Mouse (Mus musculus): ENCODE measurements at regions not wholly inside any gene's neighbourhood (a gene's known extent, or its start where the extent isn't known, plus 50 kb on each side); places are given as distances from the start of the nearest gene placed in this dataset.

- peak; percentile 66 to 75 for DNase-seq
Measured at GRCm38 (mm10) chr16:29838981-29839661, 225.1 kb upstream of the Hes1 start.

DNA sequence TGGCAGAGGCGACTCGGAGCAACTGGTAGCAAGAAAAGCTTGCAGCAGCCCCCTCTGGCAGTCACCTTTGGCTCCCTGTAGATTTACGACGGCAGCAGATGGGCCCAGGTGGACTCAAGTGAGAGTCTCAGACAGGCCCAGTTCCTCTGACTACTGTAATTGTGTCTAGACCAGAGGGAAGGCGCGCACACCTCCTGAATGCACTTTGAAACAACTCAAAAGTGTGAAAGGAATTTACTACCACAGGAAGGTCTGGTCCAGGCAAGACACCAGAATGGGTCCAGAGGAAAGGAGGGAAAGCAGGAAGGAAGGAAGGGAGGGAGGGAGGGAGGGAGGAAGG, 224.6 kb upstream of the Hes1 start:
- no peak for DNase-seq

DNA sequence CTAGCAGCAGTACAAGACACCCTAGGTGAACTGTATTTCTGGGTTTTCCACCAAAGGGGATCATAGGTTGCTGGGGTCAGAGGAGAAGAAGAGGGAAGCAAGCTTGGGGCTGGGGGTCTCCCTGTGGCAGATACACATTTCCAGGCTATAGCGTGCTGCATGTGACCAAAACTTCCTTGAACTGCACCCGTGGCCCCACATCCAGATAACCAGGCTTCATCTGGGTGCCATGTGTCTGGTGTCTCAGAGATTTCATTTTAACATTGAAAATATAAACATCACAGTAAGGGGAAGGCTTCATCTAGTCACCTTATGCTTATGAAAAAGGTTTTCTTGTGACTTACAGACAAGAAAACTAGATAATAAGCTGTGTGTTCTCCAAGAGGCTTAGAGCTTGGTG, 223.8 kb upstream of the Hes1 start:
- DNase-seq, result no peak

- DNase-seq, result no peak
Measured at GRCm38 (mm10) chr16:29841132-29841531, 223.1 kb upstream of the Hes1 start.

- no peak for DNase-seq
Measured at GRCm38 (mm10) chr16:29842071-29842470, 222.1 kb upstream of the Hes1 start.

DNA sequence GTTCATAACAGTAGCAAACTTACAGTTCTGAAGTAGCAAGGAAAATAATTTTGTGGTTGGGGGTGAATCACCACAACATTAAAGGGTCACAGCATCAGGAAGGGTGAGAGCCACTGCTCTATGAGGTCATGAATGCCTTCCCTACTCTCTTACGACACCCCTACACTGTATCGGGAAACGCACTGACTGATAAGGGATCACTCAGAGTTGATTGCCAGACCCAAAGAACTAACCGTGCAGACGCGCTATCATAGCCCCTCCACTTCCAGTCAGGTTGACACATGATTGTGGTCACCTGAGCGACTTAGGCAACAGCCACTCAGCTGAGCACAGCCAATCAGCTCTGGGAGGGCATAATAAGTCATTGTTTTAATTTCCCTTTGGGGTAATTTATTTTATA, 220.7 kb upstream of the Hes1 start:
- no peak for DNase-seq

- DNase-seq, result no peak
Measured at GRCm38 (mm10) chr16:29844706-29845596, 219.2 kb upstream of the Hes1 start.

DNA sequence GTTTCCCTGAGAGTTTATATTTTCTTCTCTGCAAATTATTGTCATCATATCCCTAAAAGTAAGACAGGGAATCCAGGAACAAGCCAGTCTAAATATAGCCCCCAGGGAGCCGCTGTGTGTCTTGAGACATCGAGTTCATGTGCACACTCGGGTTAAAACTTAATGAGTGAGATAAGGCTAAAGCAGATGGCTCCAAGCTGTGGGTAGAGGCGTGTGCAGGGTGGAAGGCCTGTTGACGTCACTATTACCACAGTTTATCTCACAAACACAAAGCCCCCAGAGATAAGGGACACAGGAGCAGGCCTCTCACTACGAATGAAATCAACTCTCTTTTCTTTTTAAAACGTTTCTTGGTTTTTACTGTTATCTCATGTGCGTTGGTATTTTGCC, 218.6 kb upstream of the Hes1 start:
- no peak for DNase-seq

GRCm38 (mm10) chr16:29847059-29847458, 217.1 kb upstream of the Hes1 start:
- DNase-seq, result no peak

DNA sequence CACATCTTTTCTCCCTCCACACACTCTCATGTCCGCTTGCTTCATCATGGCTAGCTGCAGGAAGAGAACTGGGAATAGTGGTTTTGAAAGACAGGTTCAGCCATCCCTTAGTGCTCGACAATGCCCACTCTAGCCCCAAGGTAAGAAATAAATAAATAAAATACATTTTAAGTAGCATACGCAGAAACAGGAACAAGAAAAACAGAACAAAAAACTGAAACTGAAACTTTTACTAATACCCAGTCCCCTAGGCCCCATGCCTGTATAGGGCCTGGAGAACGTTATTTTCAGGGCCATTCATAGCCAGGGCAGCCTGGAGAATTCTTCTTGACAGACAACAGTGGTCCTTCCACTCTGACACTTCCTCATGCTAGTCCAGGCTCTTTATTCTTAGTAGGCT, 216.4 kb upstream of the Hes1 start:
- DNase-seq, result no peak

DNA sequence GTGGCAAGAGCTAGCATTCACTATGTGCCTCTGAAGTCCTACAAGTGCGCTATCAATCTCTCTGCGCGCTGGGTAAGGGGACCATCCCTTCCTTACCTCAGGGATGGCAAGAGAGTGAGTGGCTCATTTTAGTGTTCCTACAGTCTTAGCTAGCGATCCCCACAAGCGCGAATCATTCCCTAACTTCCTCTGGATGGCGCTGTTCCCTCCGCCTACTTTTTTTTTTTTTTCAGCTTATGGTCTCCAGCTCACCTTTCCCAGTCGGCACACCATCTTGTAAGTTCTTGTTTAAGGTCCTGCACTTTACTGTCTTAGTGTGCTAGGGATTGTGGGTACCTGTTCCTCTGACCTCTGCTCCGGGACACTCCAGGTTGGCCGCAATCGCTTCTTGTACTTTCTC, 215.7 kb upstream of the Hes1 start:
- DNase-seq, result no peak

DNA sequence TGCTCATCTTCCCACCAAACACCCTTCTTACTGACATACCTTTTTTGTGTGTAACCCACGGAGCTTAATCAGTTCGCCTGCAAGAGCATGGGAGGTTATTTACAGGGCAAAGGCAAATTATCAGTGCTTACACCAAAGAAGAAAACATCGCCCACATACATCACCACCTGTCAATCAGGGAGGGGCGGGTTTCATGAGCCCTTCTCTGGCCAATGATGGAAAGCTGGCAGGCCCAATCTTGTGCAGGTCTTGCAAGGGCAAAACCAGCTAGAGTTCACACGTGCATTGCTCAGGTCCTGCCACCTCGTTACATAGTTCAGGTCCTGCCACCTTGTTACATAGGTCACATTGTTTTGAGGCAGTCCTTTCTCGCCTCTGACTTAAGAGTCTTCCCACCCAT, 214.7 kb upstream of the Hes1 start:
- no peak for DNase-seq

- no peak for DNase-seq
Measured at GRCm38 (mm10) chr16:29850616-29851015, 213.6 kb upstream of the Hes1 start.

DNA sequence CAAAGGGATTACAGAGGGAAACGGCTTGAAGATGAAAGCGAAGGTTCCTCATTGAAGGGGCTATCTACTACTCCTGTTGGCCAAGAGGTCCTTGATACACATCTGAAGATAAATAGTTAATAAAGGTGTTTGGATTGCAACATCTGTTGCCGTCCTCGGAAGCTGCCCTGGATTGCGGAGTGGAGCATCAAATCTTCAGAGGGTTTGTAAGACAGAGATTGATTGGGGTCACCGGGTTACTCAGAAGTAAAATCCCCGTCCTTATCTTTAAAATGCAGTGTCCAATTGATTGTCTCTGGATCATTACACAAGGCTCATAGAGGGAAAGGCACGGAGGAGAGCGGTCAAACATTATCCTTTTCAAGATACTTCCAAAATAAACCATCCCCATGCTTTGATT, 212.4 kb upstream of the Hes1 start:
- DNase-seq, result no peak

DNA sequence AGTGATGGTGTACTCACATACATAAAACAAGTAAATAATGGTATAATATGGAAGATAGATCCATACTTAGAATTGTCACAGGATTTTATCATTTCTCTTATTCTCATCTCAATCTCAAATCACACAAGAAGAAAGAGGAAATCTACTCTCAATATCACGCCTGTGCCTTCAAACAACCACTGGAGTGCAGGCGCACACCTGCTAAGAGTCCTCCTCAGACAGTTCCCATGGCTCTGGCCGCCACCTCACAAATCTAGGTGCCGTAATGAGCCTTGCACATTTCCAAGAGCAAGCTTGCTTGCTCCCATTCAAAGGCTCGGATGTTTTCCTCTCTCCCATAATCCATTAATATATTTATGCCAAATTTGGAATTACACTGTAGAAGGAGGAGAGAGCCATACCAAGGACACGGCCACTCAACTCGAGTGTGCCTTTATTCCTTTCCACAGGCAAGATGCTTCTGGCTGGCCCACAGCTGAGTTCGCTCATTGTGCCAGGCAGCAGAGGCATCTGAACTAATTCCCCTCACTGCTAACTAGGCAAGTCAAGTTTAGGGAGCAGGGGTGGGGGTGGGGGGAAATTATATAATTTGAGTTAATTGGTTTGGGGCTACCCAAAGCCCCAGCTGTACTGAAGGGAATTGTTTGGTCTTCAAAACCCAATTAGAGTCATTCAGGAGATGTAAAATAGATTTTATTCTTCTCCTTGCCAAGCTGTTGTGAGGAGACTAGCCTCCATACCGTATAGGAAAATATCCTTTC, 209.2 kb upstream of the Hes1 start:
- DNase-seq, result no peak

DNA sequence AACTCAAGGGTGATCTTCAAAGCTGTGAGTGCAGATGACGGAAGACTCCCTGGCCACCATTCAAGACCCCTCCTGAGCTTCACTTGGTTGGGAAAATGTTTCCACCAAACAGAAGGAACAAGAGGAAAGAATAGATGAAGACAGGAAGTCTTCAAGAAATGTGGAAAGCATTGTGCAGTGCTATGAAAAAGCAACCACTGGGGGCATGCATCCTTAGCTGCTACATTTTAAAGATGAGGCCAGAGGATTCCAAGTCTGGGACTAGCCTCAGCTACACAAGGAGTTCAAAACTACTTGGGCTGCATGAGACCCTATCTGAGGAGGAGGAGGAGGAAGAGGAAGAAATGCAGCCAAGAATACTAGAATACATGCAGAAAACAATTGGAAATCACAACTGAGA, 207.6 kb upstream of the Hes1 start:
- no peak for DNase-seq

GRCm38 (mm10) chr16:29858645-29859044, 205.5 kb upstream of the Hes1 start:
- DNase-seq, result no peak

DNA sequence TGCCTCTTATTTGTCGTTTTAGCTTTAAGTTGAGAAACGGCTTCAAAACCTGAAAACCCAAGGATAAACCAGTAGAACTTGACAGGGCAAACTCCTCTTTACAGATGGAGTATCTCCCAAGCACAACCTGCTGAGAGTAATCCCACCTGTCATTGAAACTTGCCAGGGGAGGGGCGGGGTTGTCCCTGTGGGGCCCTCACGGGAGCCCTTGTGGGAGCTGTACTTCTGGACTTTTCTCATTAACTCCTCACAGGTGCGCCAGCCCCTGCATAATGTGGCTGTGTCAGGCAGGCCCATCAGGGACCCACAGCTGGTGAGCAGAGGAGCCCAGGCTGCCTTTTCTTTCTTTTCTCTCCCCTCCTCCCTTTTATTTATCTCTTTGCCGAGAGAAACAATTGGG, 203.9 kb upstream of the Hes1 start:
- DNase-seq, result no peak

GRCm38 (mm10) chr16:29861056-29861455, 203.1 kb upstream of the Hes1 start:
- DNase-seq, result no peak

- peak; percentile 21 to 53 for DNase-seq
Measured at GRCm38 (mm10) chr16:29865075-29865740, 199.0 kb upstream of the Hes1 start.

DNA sequence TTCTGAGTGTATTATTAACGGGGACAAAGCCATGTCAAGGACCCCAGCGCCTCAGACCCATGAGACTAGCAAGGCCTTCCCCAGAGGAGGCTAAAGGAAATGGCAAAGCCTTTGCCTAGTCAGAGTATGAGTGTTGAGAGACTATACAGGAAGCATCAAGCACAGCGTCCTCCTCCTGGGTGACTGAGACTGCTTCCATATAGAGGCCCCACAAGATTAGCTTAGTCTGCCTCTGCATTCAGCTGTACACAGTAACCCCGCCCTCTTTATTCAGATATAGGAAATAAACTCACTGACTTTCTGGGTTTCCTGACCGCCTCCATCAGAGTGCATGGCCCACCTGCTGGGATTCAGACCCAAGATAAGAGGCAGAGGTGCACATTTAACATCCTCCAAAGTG, 192.8 kb upstream of the Hes1 start:
- DNase-seq, result no peak

DNA sequence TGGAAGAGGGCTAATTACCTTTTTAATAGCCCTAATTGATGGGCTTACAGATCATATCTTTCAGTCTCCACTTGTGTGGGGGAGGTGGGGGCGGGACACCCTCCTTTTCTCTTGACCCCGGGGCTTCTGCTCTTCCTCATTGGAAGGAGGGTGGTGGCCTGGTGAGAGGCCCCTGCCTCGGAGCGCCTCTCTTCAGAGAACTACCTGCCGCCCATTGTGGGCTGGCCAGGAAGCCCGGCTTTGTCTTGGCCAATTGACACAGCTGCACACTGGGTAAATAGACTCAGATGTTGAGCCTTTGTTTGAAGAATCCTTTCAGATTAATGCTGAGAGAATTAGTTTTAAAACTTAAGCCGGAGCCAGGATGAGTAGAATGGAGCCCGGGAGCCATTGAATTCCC, 188.0 kb upstream of the Hes1 start:
- DNase-seq, result no peak

Measured in kidney, postnatal 25 days (tissue).